Mouse (Mus musculus): ENCODE results near the gene Vps54.
"Not testable (repeated sequence)": the region's sequence is repeated elsewhere in the genome, so short reads cannot be mapped to it uniquely, and the experiment has no call there.

Gene Vps54

GRCm38 (mm10) chr11:21239021-21239661, at the start of gene Vps54:
Gene Vps54, plus strand, starts transcription at chr11:21239281.
- in situ Hi-C loops (cut with MseI, MboI), result no loop called here

GRCm38 (mm10) chr11:21191821-21192220, 47.3 kb upstream of the Vps54 start:
- in situ Hi-C loops (cut with MseI, MboI), result not testable (repeated sequence)

- in situ Hi-C loops (cut with MseI, MboI), result no loop called here
Measured at GRCm38 (mm10) chr11:21194851-21195250, 44.2 kb upstream of the Vps54 start.

GRCm38 (mm10) chr11:21209046-21209445, 30.0 kb upstream of the Vps54 start:
- in situ Hi-C loops (cut with MseI, MboI), result no loop called here

GRCm38 (mm10) chr11:21209701-21210100, 29.4 kb upstream of the Vps54 start:
- in situ Hi-C loops (cut with MseI, MboI), result not testable (repeated sequence)

GRCm38 (mm10) chr11:21217419-21217818, 21.7 kb upstream of the Vps54 start:
- in situ Hi-C loops (cut with MseI, MboI), result no loop called here

- in situ Hi-C loops (cut with MseI, MboI), result no loop called here
Measured at GRCm38 (mm10) chr11:21219281-21219680, 19.8 kb upstream of the Vps54 start.

GRCm38 (mm10) chr11:21219851-21220587, 19.1 kb upstream of the Vps54 start:
- in situ Hi-C loops (cut with MseI, MboI), result no loop called here

GRCm38 (mm10) chr11:21220754-21221153, 18.3 kb upstream of the Vps54 start:
- in situ Hi-C loops (cut with MseI, MboI), result no loop called here

- in situ Hi-C loops (cut with MseI, MboI), result no loop called here
Measured at GRCm38 (mm10) chr11:21221396-21221795, 17.7 kb upstream of the Vps54 start.

- in situ Hi-C loops (cut with MseI, MboI), result no loop called here
Measured at GRCm38 (mm10) chr11:21222606-21223207, 16.4 kb upstream of the Vps54 start.

GRCm38 (mm10) chr11:21223539-21223938, 15.5 kb upstream of the Vps54 start:
- in situ Hi-C loops (cut with MseI, MboI), result no loop called here

GRCm38 (mm10) chr11:21224041-21224440, 15.0 kb upstream of the Vps54 start:
- in situ Hi-C loops (cut with MseI, MboI), result no loop called here

GRCm38 (mm10) chr11:21224446-21224845, 14.6 kb upstream of the Vps54 start:
- in situ Hi-C loops (cut with MseI, MboI), result no loop called here

GRCm38 (mm10) chr11:21224983-21225382, 14.1 kb upstream of the Vps54 start:
- in situ Hi-C loops (cut with MseI, MboI), result no loop called here

GRCm38 (mm10) chr11:21235381-21235780, 3.7 kb upstream of the Vps54 start:
- in situ Hi-C loops (cut with MseI, MboI), result no loop called here

- in situ Hi-C loops (cut with MseI, MboI), result no loop called here
Measured at GRCm38 (mm10) chr11:21235821-21236220, 3.3 kb upstream of the Vps54 start.

- in situ Hi-C loops (cut with MseI, MboI), result no loop called here
Measured at GRCm38 (mm10) chr11:21236996-21237395, 2.1 kb upstream of the Vps54 start.

GRCm38 (mm10) chr11:21237474-21238278, 1.4 kb upstream of the Vps54 start:
- in situ Hi-C loops (cut with MseI, MboI), result no loop called here

GRCm38 (mm10) chr11:21238279-21239020, 631 bp upstream of the Vps54 start:
- in situ Hi-C loops (cut with MseI, MboI), result no loop called here

- in situ Hi-C loops (cut with MseI, MboI), result no loop called here
Measured at GRCm38 (mm10) chr11:21239763-21240509, 855 bp downstream of the Vps54 start.

Measured in mouse trophoblast stem cell (cell line).